Mouse (Mus musculus) heart, embryonic 14.5 days (tissue): ENCODE measurements at regions not wholly inside any gene's neighbourhood (a gene's known extent, or its start where the extent isn't known, plus 50 kb on each side); places are given as distances from the start of the nearest gene placed in this dataset.

Source experiments
- ATAC-seq: fragments of 200-750 bp; cut with Nextera tagmentation; 2 replicates; pipeline ENCODE4 v1.8.0; 2017; ENCODE audit warnings: low read depth, moderate TSS enrichment; ENCODE audit not compliant: insufficient number of reproducible peaks, insufficient read depth, low FRiP score
- H3K27ac ChIP-seq, 2 experiments: fragments of 200-500 bp in 1 of 2; fragments of 300-500 bp in 1 of 2; sonication (generic) in 1 of 2; replicated peaks in 1 of 2; 2 replicates each; pipeline ENCODE4 v1.5.1; 2012 to 2014; ENCODE audit warnings: low read depth in 2 of 2, low read length in 2 of 2, control low read depth in 1 of 2, mild to moderate bottlenecking in 1 of 2, mixed read lengths in 1 of 2; ENCODE audit not compliant: control insufficient read depth in 1 of 2, insufficient read depth in 1 of 2
- H3K27me3 ChIP-seq: fragments of 300-500 bp; sonication (generic); 2 replicates; pipeline ENCODE4 v1.6.1; 2014; ENCODE audit warnings: mild to moderate bottlenecking, low read length, control low read depth; ENCODE audit not compliant: control insufficient read depth, insufficient read depth
- H3K36me3 ChIP-seq: fragments of 300-500 bp; sonication (generic); 2 replicates; pipeline ENCODE4 v1.6.1; 2014; ENCODE audit warnings: mild to moderate bottlenecking, control low read depth, low read length, mixed read lengths; ENCODE audit not compliant: control insufficient read depth, insufficient read depth
- H3K4me1 ChIP-seq, 2 experiments: fragments of 200-500 bp in 1 of 2; fragments of 300-500 bp in 1 of 2; sonication (generic) in 1 of 2; 2 replicates each; pipeline ENCODE4 v1.6.1; 2012 to 2014; ENCODE audit warnings: low read length in 2 of 2, control low read depth in 1 of 2, mixed read lengths in 1 of 2; ENCODE audit not compliant: control insufficient read depth in 2 of 2, insufficient read depth in 2 of 2
- H3K4me2 ChIP-seq: fragments of 300-500 bp; sonication (generic); 2 replicates; pipeline ENCODE4 v1.6.1; 2014; ENCODE audit warnings: mild to moderate bottlenecking, low read length
- H3K4me3 ChIP-seq, 2 experiments: fragments of 200-500 bp in 1 of 2; fragments of 300-500 bp in 1 of 2; sonication (generic) in 1 of 2; 2 replicates each; pipeline ENCODE4 v1.5.1; 2012 to 2014; ENCODE audit warnings: low read length in 2 of 2, mild to moderate bottlenecking in 2 of 2, control low read depth in 1 of 2, low read depth in 1 of 2, moderate library complexity in 1 of 2; ENCODE audit not compliant: control insufficient read depth in 1 of 2, insufficient read depth in 1 of 2
- H3K9ac ChIP-seq: fragments of 300-500 bp; sonication (generic); 2 replicates; pipeline ENCODE4 v1.6.1; 2014; ENCODE audit warnings: mild to moderate bottlenecking, low read length
- H3K9me3 ChIP-seq: fragments of 300-500 bp; sonication (generic); 2 replicates; pipeline ENCODE4 v1.6.1; 2016; ENCODE audit warnings: low read length, control low read depth; ENCODE audit not compliant: control insufficient read depth
- WGBS: fragments of 180-500 bp; shearing (Covaris S2); extraction: QIAGEN DNeasy Blood & Tissue Kit; methylation state at CpG from one replicate; pipeline ENCODE4 v1.1.7; 2014; 5-methylcytosine and 5-hydroxymethylcytosine counted together

DNA sequence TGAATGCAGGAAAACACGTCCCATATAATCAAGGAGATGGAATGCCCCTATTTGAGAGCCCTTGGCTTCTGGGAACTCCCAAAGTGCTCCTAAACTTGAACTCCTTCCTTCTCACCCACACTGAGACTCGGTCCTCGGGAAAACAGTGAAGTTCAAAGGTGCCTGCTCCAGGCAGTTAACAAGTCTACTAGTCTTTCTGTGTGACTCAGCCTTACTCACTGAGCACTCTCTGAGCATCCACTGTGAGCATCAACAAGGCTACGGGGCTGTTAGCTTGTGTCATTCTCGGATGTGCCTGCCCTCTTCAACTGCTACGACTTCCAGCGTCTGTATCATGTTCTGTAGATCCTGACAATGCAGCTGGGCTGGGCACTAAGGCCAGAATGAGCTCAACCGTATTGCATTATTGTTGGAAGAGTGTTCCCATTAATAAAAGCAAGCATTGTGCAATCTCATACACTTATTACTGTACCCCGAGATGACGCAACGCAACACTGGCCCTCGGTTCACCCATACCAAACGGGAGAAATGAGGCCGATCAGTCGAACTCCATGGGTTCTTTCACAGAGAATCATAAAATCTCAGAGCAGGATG lies 96.1 kb upstream of the Egr2 start:
- Histone ChIP-seq H3K9ac (no peak overlapping the region), H3K36me3 (no peaks in the 10 kb centered on the region), H3K27me3 (no peaks in the 10 kb centered on the region), H3K4me1 (no peaks in the 10 kb centered on the region), H3K4me3 (no peak overlapping the region), H3K27ac (no peak overlapping the region), H3K9me3 (no peaks in the 10 kb centered on the region), H3K4me2 (no peak overlapping the region)
- no peak for ATAC-seq
- 82% methylated on average over 15 of the region's 15 CpGs for WGBS

DNA sequence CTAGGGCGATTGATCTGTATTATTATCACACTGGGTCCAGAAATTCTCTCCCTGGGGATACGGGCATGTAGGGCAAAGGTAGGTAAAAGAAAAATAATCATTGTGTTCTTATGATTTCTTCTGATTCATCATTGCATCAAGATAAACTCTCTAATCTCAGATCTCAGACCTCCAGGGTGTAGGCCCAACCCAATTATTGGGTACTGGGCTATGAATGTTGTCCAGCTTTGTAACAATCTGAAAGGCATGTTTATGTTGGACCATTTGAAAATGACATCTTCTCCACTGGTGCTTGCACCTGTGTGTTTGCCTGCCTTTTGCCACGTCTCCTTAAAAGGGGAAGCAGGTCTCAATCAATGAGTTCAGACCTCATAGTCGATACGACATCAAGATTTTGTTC lies 95.4 kb upstream of the Egr2 start:
- Histone ChIP-seq H3K4me3 (no peak overlapping the region), H3K9ac (no peak overlapping the region), H3K4me1 (no peaks in the 10 kb centered on the region), H3K27ac (no peak overlapping the region), H3K4me2 (no peak overlapping the region), H3K9me3 (no peaks in the 10 kb centered on the region), H3K36me3 (no peaks in the 10 kb centered on the region), H3K27me3 (no peaks in the 10 kb centered on the region)
- WGBS, result 85% methylated on average over 5 of the region's 5 CpGs
- no peak for ATAC-seq

DNA sequence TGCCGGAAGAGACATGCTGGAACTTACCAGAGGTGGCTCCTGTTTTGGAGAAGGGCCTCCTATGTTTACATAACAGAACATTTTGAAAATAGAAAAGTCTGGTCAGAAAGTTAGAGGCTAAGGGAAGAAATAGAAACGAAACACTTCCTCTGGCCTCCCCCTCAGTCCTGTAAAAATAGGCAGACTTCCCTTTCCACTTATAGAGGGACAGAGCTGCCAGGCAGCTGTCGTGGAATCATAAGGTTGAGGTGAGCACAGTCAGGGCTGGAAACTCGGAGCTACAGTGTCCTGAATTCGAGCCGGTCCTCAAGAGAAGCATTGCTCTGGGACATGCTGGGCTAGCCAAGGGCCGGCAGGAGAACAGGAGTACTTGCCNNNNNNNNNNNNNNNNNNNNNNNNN lies 94.0 kb upstream of the Egr2 start:
- H3K36me3 ChIP-seq, result no peaks in the 10 kb centered on the region
- 41% methylated on average over 7 of the region's 7 CpGs for WGBS
- no peak for ATAC-seq
- no peaks in the 10 kb centered on the region for H3K27me3 ChIP-seq
- no peak overlapping the region for H3K4me2 ChIP-seq
- H3K9me3 ChIP-seq, result no peaks in the 10 kb centered on the region
- no peaks in the 10 kb centered on the region for H3K4me1 ChIP-seq
- H3K4me3 ChIP-seq, result no peak overlapping the region
- H3K27ac ChIP-seq, result no peak overlapping the region
- H3K9ac ChIP-seq, result no peak overlapping the region

DNA sequence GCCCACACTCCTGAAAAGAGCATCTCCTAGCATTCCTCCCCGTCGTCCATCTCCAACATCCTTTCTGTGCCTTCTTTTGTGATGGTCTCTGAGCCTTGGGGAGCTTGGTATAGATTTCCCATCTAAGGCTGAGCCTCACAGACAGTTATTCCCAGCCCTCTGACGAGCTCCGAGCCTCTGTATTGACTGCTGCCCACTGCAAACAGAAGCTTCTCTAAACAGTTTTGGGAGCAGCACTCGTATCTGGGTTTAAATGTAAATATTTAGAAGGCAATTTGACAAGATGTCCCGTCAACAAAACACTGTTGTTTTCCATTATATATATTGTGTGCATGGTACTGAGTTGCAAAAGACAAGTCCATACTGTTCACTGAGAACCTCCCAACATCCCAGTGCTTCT lies 86.4 kb upstream of the Egr2 start:
- no peaks in the 10 kb centered on the region for H3K36me3 ChIP-seq

DNA sequence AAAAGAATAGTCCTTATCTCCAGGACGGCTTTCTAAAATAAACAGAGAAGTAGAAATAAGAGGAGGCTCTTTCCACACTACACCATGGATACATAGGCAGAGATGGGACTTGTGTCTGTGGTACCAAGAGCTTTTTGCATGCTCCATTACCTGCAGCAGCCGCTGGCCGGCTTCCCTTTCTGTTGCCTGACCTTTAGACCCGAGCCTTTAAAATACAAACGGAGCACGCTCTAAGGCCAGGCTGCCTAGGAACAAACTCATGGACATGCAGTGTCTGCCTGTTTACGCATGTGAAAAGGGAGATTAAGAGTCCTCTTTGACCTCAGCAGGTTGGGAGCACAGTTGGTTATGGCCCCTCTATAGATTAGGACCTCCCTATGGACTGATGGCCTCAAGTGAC lies 81.1 kb upstream of the Egr2 start:
- Histone ChIP-seq H3K27ac (no peak overlapping the region), H3K4me2 (no peak overlapping the region), H3K36me3 (no peaks in the 10 kb centered on the region), H3K9me3 (no peaks in the 10 kb centered on the region), H3K4me3 (no peak overlapping the region), H3K4me1 (peaks cover 3 to 5% of the 10 kb centered on the region in 2 experiments; a peak in 3 of 4 replicates), H3K9ac (no peak overlapping the region), H3K27me3 (no peaks in the 10 kb centered on the region)
- 64% methylated on average over 7 of the region's 7 CpGs for WGBS
- ATAC-seq, result no peak

More for the DNA sequence above, 86.4 kb upstream of the Egr2 start:
- Histone ChIP-seq H3K4me1 (no peaks in the 10 kb centered on the region), H3K27ac (no peak overlapping the region), H3K4me2 (no peak overlapping the region), H3K4me3 (no peak overlapping the region), H3K9ac (no peak overlapping the region), H3K9me3 (peaks cover 5% of the 10 kb centered on the region; the same call in 1 of the 2 replicates), H3K27me3 (no peaks in the 10 kb centered on the region)
- 86% methylated on average over 6 of the region's 6 CpGs for WGBS
- ATAC-seq, result no peak

DNA sequence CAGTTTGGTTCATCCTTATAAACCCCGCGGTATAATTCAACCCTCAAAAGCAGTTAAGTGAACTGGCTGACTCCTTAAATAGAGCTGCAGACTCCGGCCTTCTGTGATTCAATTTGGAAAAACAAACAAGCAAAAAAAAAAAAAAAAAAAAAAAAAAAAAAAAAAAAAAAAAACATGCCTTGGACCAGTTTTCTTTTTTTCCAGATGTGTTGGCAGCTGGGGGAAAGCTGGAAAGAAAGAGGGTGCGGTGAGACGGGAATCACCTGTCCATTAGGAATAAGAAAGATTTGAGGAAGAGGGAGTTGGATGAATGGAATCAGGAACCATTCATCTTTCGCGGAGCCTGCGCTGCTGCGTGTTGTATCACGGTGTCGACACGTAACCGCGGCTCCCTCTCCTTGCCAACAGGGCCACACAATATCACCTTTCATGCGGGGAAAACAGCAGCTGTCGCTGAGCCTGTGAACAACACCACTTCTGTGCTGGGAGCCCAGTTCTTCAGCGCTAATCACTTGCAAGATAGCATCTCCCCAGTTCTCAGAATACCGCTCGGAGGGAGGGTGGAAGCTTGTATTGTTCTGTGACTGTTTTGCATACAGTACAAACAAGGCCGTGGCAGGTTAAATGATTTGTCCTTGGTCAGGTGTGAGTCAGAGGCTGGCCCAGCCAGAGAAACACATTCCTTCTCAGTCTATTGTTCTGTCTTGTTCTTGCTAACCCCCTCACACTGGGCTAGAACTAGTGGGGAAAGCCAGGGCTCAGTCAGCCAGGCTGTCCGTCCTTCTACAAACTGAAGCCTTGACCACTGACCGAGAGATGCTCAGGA lies 76.6 kb upstream of the Egr2 start:
- Histone ChIP-seq H3K36me3 (no peaks in the 10 kb centered on the region), H3K4me1 (peaks cover 3 to 5% of the 10 kb centered on the region in 2 experiments; a peak in 3 of 4 replicates), H3K4me2 (peak overlapping the region; percentile 50), H3K9me3 (no peaks in the 10 kb centered on the region), H3K27me3 (no peaks in the 10 kb centered on the region), H3K4me3 (peak overlapping the region in 1 of 2 experiments; percentile 9; a peak in 1 of 4 replicates), H3K9ac (peak overlapping the region; percentile 25; the same call in 1 of the 2 replicates), H3K27ac (no peak overlapping the region)
- no peak for ATAC-seq
- 17% methylated on average over 22 of the region's 22 CpGs for WGBS

DNA sequence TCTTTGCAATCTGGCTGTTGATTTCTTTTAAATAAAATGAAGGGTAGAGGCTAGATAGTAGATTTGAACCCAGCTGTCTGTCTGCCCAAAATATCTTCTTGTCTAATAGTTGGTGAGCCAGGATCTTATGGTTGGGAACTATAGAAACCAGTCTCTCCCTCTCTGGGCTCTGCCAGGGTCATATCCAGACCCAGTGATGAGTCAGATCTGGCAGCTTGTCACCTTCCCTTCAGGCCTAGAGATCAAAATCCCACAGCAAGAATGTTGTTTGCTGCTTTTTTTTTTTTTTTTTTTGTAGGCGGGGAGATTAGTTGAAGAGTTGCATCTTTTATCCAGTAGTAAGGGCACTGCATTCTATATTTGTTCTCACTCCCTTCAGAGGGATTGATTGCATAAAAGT lies 74.0 kb upstream of the Egr2 start:
- H3K27me3 ChIP-seq, result no peaks in the 10 kb centered on the region
- H3K27ac ChIP-seq, result no peak overlapping the region
- H3K9me3 ChIP-seq, result no peaks in the 10 kb centered on the region
- no peak overlapping the region for H3K4me2 ChIP-seq
- no peak overlapping the region for H3K4me3 ChIP-seq
- no peak for ATAC-seq
- WGBS, result 47% methylated on average over 1 of the region's 1 CpGs
- H3K4me1 ChIP-seq, result peaks cover 3 to 5% of the 10 kb centered on the region in 2 experiments; a peak in 3 of 4 replicates
- no peak overlapping the region for H3K9ac ChIP-seq
- H3K36me3 ChIP-seq, result no peaks in the 10 kb centered on the region
